Mouse (Mus musculus): ENCODE data around the gene Zfp14. TPM values are rescaled to one million over a fixed set of nuclear protein-coding genes. Genes with fewer than 3 reads are reported as not detected.

Gene Zfp14
- polyA plus RNA-seq, 1 experiment from 2014 or later: 14.2 TPM

GRCm38 (mm10) chr7:29989031-29989430, 62.1 kb downstream of the Zfp14 start:
- Histone ChIP-seq H3K27ac (ENCODE audit: low read length) (no peak overlapping the region), H3K4me2 (ENCODE audit: low read length) (no peak overlapping the region), H3K36me3 (ENCODE audit: control insufficient read depth, insufficient read depth) (peaks cover 3% of the 10 kb centered on the region), H3K27me3 (replicated peaks; ENCODE audit: control insufficient read depth, insufficient read depth, low read length) (no peaks in the 10 kb centered on the region), H3K9ac (replicated peaks; ENCODE audit: low read depth, low read length) (no peak overlapping the region), H3K4me3 (replicated peaks; ENCODE audit: low read length) (no peak overlapping the region), H3K9me3 (ENCODE audit: control insufficient read depth, low read length) (no peaks in the 10 kb centered on the region), H3K4me1 (replicated peaks; ENCODE audit: control insufficient read depth, insufficient read depth, low read length) (peaks cover 6% of the 10 kb centered on the region)
- WGBS: 90% methylated on average over 11 of the region's 11 CpGs
- ATAC-seq: no peak

- no peak overlapping the region for H3K27ac ChIP-seq (ENCODE audit: low read length)
- no peaks in the 10 kb centered on the region; the same call in 1 of the 2 replicates for H3K36me3 ChIP-seq (ENCODE audit: control insufficient read depth, insufficient read depth)
- 96% methylated on average over 5 of the region's 5 CpGs for WGBS
- no peak for ATAC-seq
- H3K4me2 ChIP-seq (ENCODE audit: low read length): no peak overlapping the region
- H3K9ac ChIP-seq (replicated peaks; ENCODE audit: low read depth, low read length): no peak overlapping the region
- no peaks in the 10 kb centered on the region for H3K9me3 ChIP-seq (ENCODE audit: control insufficient read depth, low read length)
- no peaks in the 10 kb centered on the region for H3K27me3 ChIP-seq (replicated peaks; ENCODE audit: control insufficient read depth, insufficient read depth, low read length)
- peaks cover 13% of the 10 kb centered on the region for H3K4me1 ChIP-seq (replicated peaks; ENCODE audit: control insufficient read depth, insufficient read depth, low read length)
- H3K4me3 ChIP-seq (replicated peaks; ENCODE audit: low read length): no peak overlapping the region
These were observed 63.6 kb downstream of the Zfp14 start for GRCm38 (mm10) chr7:29987551-29987950.

Small RNA genes within 50 kb of the gene (microRNA-seq; reads per million reads assigned to microRNA genes)
- not detected for gene Gm23368

Other genes starting within 250 kb of the Zfp14 start
- 33.8 and 37.1 TPM in 2 replicates for gene Zfp790, start 235.3 kb downstream of the Zfp14 start, polyA plus RNA-seq (2015; fragmentation: Nextera tagmentation; extraction: Ambion mirVana)
- 15.7 and 18.2 TPM in 2 replicates for gene Zfp940, start 197.7 kb downstream of the Zfp14 start, polyA plus RNA-seq (2015; fragmentation: Nextera tagmentation; extraction: Ambion mirVana)
- gene Zfp420, start 191.4 kb downstream of the Zfp14 start, polyA plus RNA-seq (2015; fragmentation: Nextera tagmentation; extraction: Ambion mirVana): 23.4 and 23.7 TPM in 2 replicates
- gene Zfp27, start 144.8 kb downstream of the Zfp14 start, polyA plus RNA-seq (2015; fragmentation: Nextera tagmentation; extraction: Ambion mirVana): 18.0 and 20.5 TPM in 2 replicates
- 7.5 and 7.8 TPM in 2 replicates for gene Zfp383, start 143.2 kb downstream of the Zfp14 start, polyA plus RNA-seq (2015; fragmentation: Nextera tagmentation; extraction: Ambion mirVana)
- 22.3 and 24.3 TPM in 2 replicates for gene Zfp74, start 97.3 kb downstream of the Zfp14 start, polyA plus RNA-seq (2015; fragmentation: Nextera tagmentation; extraction: Ambion mirVana)
- 3.0 and 4.2 TPM in 2 replicates for gene Zfp568, start 67.4 kb downstream of the Zfp14 start, polyA plus RNA-seq (2015; fragmentation: Nextera tagmentation; extraction: Ambion mirVana)
- 16.4 and 17.5 TPM in 2 replicates for gene Zfp82, start 21.5 kb upstream of the Zfp14 start, polyA plus RNA-seq (2015; fragmentation: Nextera tagmentation; extraction: Ambion mirVana)
- gene Gm26920, start 39.0 kb upstream of the Zfp14 start, polyA plus RNA-seq (2015; fragmentation: Nextera tagmentation; extraction: Ambion mirVana): 2.5 and 3.3 TPM in 2 replicates
- 20.6 and 22.1 TPM in 2 replicates for gene Zfp566, start 39.1 kb upstream of the Zfp14 start, polyA plus RNA-seq (2015; fragmentation: Nextera tagmentation; extraction: Ambion mirVana)
- 112 and 137 TPM in 2 replicates for gene Zfp260, start 43.4 kb upstream of the Zfp14 start, polyA plus RNA-seq (2015; fragmentation: Nextera tagmentation; extraction: Ambion mirVana)
- 30.6 and 32.5 TPM in 2 replicates for gene Zfp382, start 70.6 kb upstream of the Zfp14 start, polyA plus RNA-seq (2015; fragmentation: Nextera tagmentation; extraction: Ambion mirVana)
- gene Zfp146, start 118.4 kb upstream of the Zfp14 start, polyA plus RNA-seq (2015; fragmentation: Nextera tagmentation; extraction: Ambion mirVana): 17.4 and 18.0 TPM in 2 replicates
- 2.4 and 4.1 TPM in 2 replicates for gene Cox7a1, start 132.8 kb upstream of the Zfp14 start, polyA plus RNA-seq (2015; fragmentation: Nextera tagmentation; extraction: Ambion mirVana)
- 59.7 and 68.4 TPM in 2 replicates for gene Capns1, start 147.4 kb upstream of the Zfp14 start, polyA plus RNA-seq (2015; fragmentation: Nextera tagmentation; extraction: Ambion mirVana)
- 160 and 165 TPM in 2 replicates for gene Polr2i, start 180.6 kb upstream of the Zfp14 start, polyA plus RNA-seq (2015; fragmentation: Nextera tagmentation; extraction: Ambion mirVana)
- gene Tbcb, start 180.9 kb upstream of the Zfp14 start, polyA plus RNA-seq (2015; fragmentation: Nextera tagmentation; extraction: Ambion mirVana): 358 and 393 TPM in 2 replicates
- not detected in 2 replicates for gene Ovol3, start 184.3 kb upstream of the Zfp14 start, polyA plus RNA-seq (2015; fragmentation: Nextera tagmentation; extraction: Ambion mirVana)
- gene Thap8, start 228.7 kb upstream of the Zfp14 start, polyA plus RNA-seq (2015; fragmentation: Nextera tagmentation; extraction: Ambion mirVana): 0.36 and 0.42 TPM in 2 replicates
- 6.2 and 8.2 TPM in 2 replicates for gene Wdr62, start 229.0 kb upstream of the Zfp14 start, polyA plus RNA-seq (2015; fragmentation: Nextera tagmentation; extraction: Ambion mirVana)
- gene Clip3, start 240.3 kb upstream of the Zfp14 start, polyA plus RNA-seq (2015; fragmentation: Nextera tagmentation; extraction: Ambion mirVana): 129 and 145 TPM in 2 replicates